Mouse (Mus musculus): ENCODE data around the gene Med10.

The Med10 gene

DNA sequence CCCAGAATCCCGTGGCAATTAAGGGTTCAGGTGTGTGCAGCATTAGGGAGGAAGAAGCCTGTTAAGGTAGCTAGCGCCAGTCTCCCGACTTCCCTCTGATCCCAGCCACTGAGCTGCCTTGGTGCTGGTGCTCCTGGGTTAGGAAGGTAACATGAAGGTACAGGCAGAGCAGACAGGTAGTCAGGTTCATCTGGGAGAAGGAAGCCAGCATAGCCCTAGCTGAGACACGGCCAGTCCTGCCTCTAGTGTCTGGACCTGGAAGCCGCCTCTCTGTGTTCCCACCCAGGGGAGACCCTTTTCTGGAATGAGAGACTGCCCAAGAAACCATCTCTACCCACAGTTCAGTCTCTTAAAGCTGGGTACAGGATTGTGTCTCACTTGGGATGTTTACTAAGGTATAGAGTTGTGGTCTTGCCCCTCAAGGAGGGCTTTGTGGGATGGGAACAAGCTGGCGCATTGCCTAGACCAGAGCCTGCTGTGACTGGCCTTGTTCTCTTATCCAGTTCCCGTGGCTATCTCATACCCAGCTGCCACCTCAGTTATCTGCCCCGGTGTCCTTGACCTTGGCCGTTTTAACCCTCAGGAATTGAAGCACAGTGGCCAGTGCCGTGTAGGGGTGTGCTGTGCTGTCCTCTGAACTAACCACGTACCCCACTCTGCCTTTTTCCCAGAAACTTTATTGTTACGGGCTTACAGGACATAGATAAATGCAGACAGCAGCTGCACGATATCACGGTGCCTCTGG lies 8.9 kb downstream of the Med10 start:
- H3K27me3 ChIP-seq (ENCODE audit: control insufficient read depth, insufficient read depth, low read length, poor library complexity, severe bottlenecking) = no peaks in the 10 kb centered on the region
- DNase-seq (ENCODE audit: low read depth, low spot score) = no peak

DNA sequence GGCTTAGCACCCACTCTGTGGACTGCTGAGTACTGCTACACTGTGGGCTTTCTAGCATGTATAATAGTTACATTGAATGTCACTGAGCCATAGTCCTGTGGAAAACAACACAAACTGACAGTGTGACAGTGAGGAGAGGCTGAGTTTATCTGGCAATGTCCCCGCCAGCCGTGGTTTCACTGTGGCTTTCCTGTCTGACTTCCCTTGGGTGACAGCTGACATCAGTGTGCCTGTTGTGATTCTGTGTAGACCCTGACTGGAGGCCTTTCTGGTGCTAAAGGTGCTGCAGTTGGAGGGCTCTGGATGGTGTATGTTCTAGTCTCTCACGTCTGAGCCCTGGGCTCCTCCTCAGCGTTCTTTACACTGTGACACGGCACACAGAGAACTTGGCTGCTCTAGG lies 11.7 kb downstream of the Med10 start:
- no peak for DNase-seq (ENCODE audit: low read depth, low spot score)
- no peaks in the 10 kb centered on the region for H3K27me3 ChIP-seq (ENCODE audit: control insufficient read depth, insufficient read depth, low read length, poor library complexity, severe bottlenecking)
- peaks cover 9% of the 10 kb centered on the region for H3K36me3 ChIP-seq (ENCODE audit: control insufficient read depth, insufficient read depth, low read length, poor library complexity, severe bottlenecking)

More for the DNA sequence above, 8.9 kb downstream of the Med10 start:
- peaks cover 5% of the 10 kb centered on the region for H3K36me3 ChIP-seq (ENCODE audit: control insufficient read depth, insufficient read depth, low read length, poor library complexity, severe bottlenecking)

DNA sequence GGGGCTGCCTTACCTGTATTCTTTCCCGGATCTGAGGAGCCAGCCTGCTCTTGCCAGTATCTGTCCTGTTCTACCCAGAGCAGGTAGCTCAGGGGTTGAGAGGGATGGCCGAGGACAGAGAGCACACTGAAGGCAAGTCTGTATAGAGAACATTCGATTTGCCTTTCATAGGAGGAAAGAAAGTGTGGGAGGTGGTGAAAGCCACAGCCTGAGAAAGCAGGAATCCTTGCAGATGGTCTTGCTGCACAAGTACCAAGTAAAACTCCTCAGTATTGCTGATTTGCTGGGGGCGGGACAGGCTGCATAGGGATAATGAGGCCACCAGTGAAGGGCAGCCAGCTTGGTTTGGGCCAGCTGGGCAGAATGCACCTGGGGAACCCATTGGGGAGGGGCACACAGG lies 16.1 kb downstream of the Med10 start:
- no peak for DNase-seq (ENCODE audit: low read depth, low spot score)
- no peaks in the 10 kb centered on the region for H3K27me3 ChIP-seq (ENCODE audit: control insufficient read depth, insufficient read depth, low read length, poor library complexity, severe bottlenecking)
- peaks cover 7% of the 10 kb centered on the region for H3K36me3 ChIP-seq (ENCODE audit: control insufficient read depth, insufficient read depth, low read length, poor library complexity, severe bottlenecking)

DNA sequence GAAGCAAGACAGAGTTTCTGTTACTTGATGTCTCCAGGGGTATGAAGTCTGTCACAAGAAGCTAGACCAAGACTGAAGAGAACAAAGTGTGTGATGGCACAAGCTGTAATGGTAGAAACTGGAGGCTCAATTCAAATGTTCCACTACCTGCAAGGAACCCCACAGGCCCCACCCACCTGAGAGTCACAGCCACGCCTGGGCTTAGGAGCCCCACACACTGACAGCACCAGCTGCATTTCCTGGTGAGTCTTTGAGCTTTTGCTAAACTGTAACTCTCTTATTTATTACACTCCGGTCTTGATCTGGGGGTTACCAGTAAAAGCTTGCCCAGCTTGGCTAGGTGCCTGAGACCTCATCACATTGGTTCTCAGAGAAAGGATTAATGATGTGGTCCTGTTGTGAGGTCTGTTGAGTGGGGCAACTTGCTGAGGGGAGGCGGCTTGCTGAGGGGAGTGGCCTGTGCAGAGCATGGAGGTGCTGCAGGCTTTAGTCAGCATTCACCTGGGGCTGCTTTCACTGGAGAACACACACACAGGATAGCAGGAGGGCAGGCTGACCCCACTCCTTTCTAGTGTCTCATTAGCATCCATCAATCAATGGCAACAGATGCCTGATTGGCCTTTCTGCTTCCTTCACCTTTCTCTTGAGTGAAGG lies 19.1 kb downstream of the Med10 start:
- H3K36me3 ChIP-seq (ENCODE audit: control insufficient read depth, insufficient read depth, low read length, poor library complexity, severe bottlenecking) = peaks cover 4% of the 10 kb centered on the region; the same call in 1 of the 2 replicates
- DNase-seq (ENCODE audit: low read depth, low spot score) = no peak

DNA sequence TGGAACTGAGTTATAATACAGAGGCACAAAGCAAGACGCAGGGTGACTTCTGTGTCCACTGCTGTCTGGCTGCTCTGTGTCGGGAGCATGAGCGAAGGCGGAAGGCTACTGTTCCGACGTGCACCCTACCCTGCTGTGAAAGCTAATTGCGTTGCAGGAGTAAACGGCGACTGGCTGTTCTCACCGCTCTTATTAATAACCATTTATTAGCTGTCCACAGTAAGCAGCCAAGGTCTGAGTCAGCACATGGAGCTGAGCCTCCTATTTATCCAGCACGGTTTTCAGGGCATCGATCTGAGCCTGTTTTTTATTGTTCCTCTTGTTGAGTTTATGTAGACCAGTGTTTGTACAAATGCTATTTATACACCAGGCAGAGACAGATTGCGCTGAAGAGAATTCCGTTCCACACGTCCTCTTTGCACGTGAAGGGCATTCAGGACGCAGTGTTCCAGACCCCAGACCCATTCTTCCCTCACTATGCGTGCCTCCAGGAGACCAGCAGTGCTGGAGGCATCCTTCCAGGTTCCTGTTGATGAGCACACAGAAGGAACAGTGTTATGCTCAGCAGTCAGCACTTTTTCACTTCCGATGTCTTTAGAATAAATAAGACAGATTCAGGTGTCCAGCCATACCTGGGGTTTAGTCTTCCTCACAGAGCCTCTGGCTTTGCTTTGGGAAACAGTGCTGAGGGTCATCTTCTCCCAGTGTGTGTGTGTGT lies 21.9 kb downstream of the Med10 start:
- DNase-seq (ENCODE audit: low read depth, low spot score) = no peak
- no peaks in the 10 kb centered on the region for H3K27me3 ChIP-seq (ENCODE audit: control insufficient read depth, insufficient read depth, low read length, poor library complexity, severe bottlenecking)

More for the DNA sequence above, 19.1 kb downstream of the Med10 start:
- H3K27me3 ChIP-seq (ENCODE audit: control insufficient read depth, insufficient read depth, low read length, poor library complexity, severe bottlenecking) = no peaks in the 10 kb centered on the region

DNA sequence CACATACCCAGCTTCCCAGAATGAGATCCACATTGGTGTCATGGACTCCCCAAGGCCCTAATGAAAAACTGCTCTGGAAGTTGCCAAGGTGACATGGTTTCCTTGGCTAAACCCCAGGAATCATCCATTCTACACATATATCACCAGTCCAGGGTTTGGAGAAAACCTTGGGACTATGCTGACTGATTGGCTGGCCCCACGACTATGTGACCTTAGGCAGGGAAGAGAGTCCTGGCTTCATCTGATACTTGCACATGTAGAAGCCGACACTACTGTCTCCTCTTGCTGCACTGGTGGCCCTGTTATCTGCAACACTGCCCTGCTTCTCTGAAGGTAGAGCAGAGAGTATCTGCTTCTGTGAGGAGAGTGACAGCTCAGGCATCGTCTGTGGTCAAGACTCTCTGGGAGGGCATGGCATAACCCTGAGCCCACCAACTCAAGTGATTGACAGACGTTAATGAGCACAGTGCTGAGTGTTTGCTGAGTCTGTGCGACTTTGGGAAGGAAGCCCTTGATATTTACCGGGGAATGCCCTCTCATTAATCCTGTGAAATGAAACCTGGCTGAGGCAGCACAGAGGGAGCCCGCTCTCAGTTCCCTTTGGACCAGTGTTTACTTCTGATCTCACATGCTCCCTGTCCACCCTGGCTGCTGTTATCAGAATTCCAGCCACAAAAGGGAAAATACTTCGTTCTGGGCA lies 23.4 kb downstream of the Med10 start:
- DNase-seq (ENCODE audit: low read depth, low spot score) = no peak
- no peaks in the 10 kb centered on the region for H3K27me3 ChIP-seq (ENCODE audit: control insufficient read depth, insufficient read depth, low read length, poor library complexity, severe bottlenecking)
- H3K36me3 ChIP-seq (ENCODE audit: control insufficient read depth, insufficient read depth, low read length, poor library complexity, severe bottlenecking) = no peaks in the 10 kb centered on the region

More for the DNA sequence above, 21.9 kb downstream of the Med10 start:
- no peaks in the 10 kb centered on the region for H3K36me3 ChIP-seq (ENCODE audit: control insufficient read depth, insufficient read depth, low read length, poor library complexity, severe bottlenecking)

DNA sequence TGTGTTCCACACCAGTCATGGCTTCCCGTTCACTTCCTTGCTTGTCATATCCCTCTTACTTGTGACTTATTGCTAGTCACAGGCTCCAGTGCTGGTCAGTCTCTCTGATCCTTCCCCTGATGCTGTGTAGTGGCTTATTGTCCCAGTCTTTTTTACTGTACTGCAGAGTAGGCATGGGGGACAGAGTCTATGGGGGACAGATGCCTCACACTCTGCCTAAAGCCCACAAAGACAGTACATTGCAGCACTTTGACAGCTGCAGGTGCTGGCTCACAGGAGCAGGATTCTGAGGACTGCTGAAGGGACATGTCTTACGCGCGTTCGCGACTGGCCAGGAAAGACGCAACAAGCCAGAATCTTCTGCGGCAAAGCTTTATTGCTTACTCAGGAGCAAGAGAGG lies 28.4 kb downstream of the Med10 start:
- DNase-seq (ENCODE audit: low read depth, low spot score) = no peak
- Histone ChIP-seq H3K36me3 (ENCODE audit: control insufficient read depth, insufficient read depth, low read length, poor library complexity, severe bottlenecking) (no peaks in the 10 kb centered on the region), H3K27me3 (ENCODE audit: control insufficient read depth, insufficient read depth, low read length, poor library complexity, severe bottlenecking) (no peaks in the 10 kb centered on the region)

DNA sequence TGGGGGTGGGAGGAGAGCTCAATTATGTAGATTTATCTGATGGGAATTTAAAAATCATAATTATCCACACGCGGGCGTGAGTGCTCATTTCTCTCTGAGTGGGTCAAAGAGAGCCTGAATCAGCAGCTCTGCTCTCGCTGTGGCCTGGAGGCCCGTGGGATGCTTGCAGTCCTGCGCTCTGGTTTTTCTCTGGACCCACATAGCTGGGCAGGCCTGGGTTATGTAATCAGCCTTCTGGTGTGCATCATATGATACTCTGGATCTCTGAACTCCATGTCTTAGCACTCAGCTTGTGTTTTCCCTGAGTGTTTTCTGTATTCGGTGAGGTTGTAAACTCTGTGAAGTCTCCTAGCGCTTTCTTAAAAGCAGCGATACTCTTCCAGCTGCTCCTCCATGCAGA lies 30.4 kb downstream of the Med10 start:
- Histone ChIP-seq H3K27me3 (ENCODE audit: control insufficient read depth, insufficient read depth, low read length, poor library complexity, severe bottlenecking) (no peaks in the 10 kb centered on the region), H3K36me3 (ENCODE audit: control insufficient read depth, insufficient read depth, low read length, poor library complexity, severe bottlenecking) (no peaks in the 10 kb centered on the region)
- no peak for DNase-seq (ENCODE audit: low read depth, low spot score)

DNA sequence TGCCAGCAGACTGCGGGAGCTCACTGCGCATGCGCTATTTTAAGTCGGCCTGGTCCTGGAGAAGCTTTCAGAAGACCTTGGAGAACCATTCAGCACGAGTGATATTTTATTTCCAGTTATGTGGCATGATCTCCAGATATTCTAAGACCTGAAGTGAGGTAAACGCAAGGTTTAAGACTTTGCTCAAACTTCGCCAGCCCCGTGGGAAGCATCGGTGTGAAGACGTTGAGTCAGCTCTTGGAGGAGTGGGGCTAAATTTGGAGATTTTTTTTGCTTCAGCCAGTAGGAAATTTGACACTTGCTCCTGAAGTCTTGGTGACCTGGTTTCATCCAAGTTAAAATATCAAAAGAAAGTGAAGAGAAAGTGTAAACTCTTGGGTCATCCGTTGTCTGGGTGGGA lies 31.2 kb downstream of the Med10 start:
- H3K36me3 ChIP-seq (ENCODE audit: control insufficient read depth, insufficient read depth, low read length, poor library complexity, severe bottlenecking) = no peaks in the 10 kb centered on the region
- H3K27me3 ChIP-seq (ENCODE audit: control insufficient read depth, insufficient read depth, low read length, poor library complexity, severe bottlenecking) = no peaks in the 10 kb centered on the region
- DNase-seq (ENCODE audit: low read depth, low spot score) = no peak

DNA sequence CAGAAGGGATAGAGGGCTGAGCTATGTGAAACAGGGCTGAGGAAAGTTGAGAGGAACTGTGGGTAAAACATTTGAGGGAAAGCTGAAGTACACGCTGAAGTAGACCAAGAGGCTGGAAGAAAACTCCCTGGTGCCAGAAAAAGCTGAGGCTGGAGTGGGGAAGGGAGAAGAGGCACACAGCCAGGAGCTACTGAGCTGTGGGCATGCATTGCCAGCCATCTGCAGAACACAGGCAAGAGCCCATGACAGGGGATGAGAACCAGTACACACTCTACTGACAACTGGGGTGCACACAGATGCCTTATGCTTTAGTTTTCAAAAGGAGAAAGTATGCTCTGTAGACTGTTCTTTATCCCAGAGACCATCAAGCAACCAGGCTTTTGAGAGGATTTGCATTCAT lies 43.4 kb downstream of the Med10 start:
- H3K36me3 ChIP-seq (ENCODE audit: control insufficient read depth, insufficient read depth, low read length, poor library complexity, severe bottlenecking) = no peaks in the 10 kb centered on the region
- no peak for DNase-seq (ENCODE audit: low read depth, low spot score)
- H3K27me3 ChIP-seq (ENCODE audit: control insufficient read depth, insufficient read depth, low read length, poor library complexity, severe bottlenecking) = no peaks in the 10 kb centered on the region

DNA sequence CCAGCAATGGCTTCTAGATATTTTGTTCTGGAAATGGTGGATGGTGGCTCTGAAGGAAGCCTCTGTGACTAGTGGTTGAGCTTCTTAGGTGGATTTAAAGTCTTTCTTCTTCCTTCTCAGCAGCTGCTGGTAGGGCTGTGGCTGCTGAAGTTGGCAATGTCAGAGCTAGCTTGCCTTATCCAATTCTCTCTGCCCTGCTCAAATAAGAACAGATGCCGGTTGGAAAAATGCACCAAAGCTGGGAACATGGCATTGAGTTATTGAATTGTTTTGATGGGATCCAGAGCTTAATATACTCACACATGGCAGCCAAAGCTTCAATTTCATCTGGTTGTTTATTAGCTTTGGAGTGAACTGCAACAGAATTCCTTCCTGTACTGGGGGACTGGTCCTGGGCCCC lies 47.4 kb downstream of the Med10 start:
- DNase-seq (ENCODE audit: low read depth, low spot score) = no peak
- Histone ChIP-seq H3K36me3 (ENCODE audit: control insufficient read depth, insufficient read depth, low read length, poor library complexity, severe bottlenecking) (no peaks in the 10 kb centered on the region), H3K27me3 (ENCODE audit: control insufficient read depth, insufficient read depth, low read length, poor library complexity, severe bottlenecking) (no peaks in the 10 kb centered on the region)

DNA sequence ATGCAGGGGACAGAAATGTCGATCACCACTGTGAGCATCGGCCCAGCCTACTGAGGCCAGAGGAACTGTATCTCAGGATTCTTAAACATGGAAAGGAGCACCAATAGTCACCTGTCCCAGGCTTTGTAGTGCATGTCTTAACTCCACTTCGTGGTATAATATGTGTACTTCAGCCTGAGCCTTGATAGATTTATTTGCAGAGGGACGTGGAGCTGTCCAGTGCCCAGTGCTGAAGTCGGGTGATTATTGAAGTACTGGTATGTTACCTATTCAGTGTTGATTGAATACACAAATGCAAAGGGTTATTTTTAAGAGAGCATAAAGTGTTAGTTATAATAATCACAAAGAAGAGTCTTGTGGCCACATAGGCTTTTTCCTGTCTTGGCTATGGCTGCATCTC lies 50.1 kb downstream of the Med10 start:
- DNase-seq (ENCODE audit: low read depth, low spot score) = no peak
- H3K36me3 ChIP-seq (ENCODE audit: control insufficient read depth, insufficient read depth, low read length, poor library complexity, severe bottlenecking) = no peaks in the 10 kb centered on the region
- no peaks in the 10 kb centered on the region for H3K27me3 ChIP-seq (ENCODE audit: control insufficient read depth, insufficient read depth, low read length, poor library complexity, severe bottlenecking)

DNA sequence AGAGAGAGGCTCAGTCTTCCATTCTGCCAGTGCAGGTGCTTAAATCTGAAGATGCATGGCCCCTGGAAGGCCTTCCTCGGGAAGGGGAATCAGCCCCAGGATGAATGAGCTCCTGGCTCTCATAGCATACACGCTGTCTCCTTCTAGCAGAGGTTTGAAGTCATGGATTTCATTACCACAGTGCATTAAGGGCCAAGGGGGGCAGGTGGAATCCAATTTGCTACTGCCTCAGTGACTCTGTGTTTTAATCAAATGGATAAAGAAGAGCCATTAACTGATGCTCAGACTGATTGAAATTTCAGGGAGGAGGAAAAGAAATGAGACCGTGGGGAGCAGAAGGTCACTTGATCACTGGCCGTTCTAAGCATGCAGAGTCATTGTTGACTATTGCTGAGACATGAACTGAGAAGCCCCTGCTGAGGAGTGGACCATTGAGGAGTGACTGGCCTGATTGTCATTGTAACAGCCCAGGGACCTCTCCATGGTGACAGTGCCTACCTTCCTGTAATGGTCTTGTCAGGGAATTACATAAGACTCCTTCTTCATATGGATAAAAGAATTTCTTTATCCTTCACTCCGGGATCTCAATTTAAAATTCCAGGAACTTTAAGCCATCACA lies 51.3 kb downstream of the Med10 start:
- DNase-seq (ENCODE audit: low read depth, low spot score) = no peak
- Histone ChIP-seq H3K36me3 (ENCODE audit: control insufficient read depth, insufficient read depth, low read length, poor library complexity, severe bottlenecking) (no peaks in the 10 kb centered on the region), H3K27me3 (ENCODE audit: control insufficient read depth, insufficient read depth, low read length, poor library complexity, severe bottlenecking) (no peaks in the 10 kb centered on the region)

DNA sequence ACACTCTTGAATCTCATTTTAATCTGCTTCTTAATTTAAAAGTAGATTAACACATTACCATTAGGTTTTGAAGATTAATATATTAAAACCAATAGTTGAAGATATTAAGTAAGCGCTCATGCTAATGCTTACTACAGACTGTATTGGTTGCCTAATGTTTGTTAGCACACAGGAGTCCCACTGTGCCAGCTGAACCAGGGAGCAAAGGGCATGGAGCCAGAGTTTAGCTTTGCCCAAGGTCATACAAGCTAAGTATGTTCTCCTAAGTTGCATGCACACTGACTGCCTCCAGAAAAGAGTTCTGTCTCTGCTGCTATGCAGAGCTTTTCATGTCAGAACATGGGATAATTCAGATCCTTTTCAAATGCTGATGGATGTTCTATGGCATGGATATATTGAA lies 53.7 kb downstream of the Med10 start:
- Histone ChIP-seq H3K36me3 (ENCODE audit: control insufficient read depth, insufficient read depth, low read length, poor library complexity, severe bottlenecking) (no peaks in the 10 kb centered on the region), H3K27me3 (ENCODE audit: control insufficient read depth, insufficient read depth, low read length, poor library complexity, severe bottlenecking) (no peaks in the 10 kb centered on the region)
- no peak for DNase-seq (ENCODE audit: low read depth, low spot score)
